Mouse (Mus musculus) Muller cell, postnatal 12 days (primary cell): ENCODE measurements around the gene Ldah.

ENCODE experiments used
- DNase-seq: peaks from one replicate; pipeline ENCODE4 v3.0.0-alpha.2; 2015; ENCODE audit errors: inconsistent ontology term

The Ldah gene

GRCm38 (mm10) chr12:8281225-8282017 lies 73.5 kb downstream of the Ldah start:
- no peak for DNase-seq

- DNase-seq, result no peak
These were observed 80.1 kb downstream of the Ldah start for GRCm38 (mm10) chr12:8287970-8288369.

GRCm38 (mm10) chr12:8289099-8289498 lies 81.2 kb downstream of the Ldah start:
- no peak for DNase-seq

- no peak for DNase-seq
These were observed 81.6 kb downstream of the Ldah start for GRCm38 (mm10) chr12:8289499-8289898.

- DNase-seq, result no peak
These were observed 83.4 kb downstream of the Ldah start for GRCm38 (mm10) chr12:8291157-8291853.

GRCm38 (mm10) chr12:8295307-8295913 lies 87.5 kb downstream of the Ldah start:
- DNase-seq, result no peak

- no peak for DNase-seq
These were observed 88.2 kb downstream of the Ldah start for GRCm38 (mm10) chr12:8296154-8296553.

- no peak for DNase-seq
These were observed 89.8 kb downstream of the Ldah start for GRCm38 (mm10) chr12:8297586-8298214.

GRCm38 (mm10) chr12:8298361-8299142 lies 90.6 kb downstream of the Ldah start:
- no peak for DNase-seq

GRCm38 (mm10) chr12:8299143-8300110 lies 91.5 kb downstream of the Ldah start:
- no peak for DNase-seq

- DNase-seq, result no peak
These were observed 92.2 kb downstream of the Ldah start for GRCm38 (mm10) chr12:8300111-8300480.

GRCm38 (mm10) chr12:8300521-8300920 lies 92.6 kb downstream of the Ldah start:
- no peak for DNase-seq

- no peak for DNase-seq
These were observed 93.3 kb downstream of the Ldah start for GRCm38 (mm10) chr12:8301011-8301814.

GRCm38 (mm10) chr12:8301841-8302431 lies 94.0 kb downstream of the Ldah start, which contains the start of gene Gdf7:
Gene Gdf7, minus strand, starts transcription at chr12:8301954.
- DNase-seq, result no peak

GRCm38 (mm10) chr12:8305258-8305657 lies 97.4 kb downstream of the Ldah start:
- no peak for DNase-seq

- DNase-seq, result no peak
These were observed 98.5 kb downstream of the Ldah start for GRCm38 (mm10) chr12:8306432-8306831.

GRCm38 (mm10) chr12:8306910-8307309 lies 99.0 kb downstream of the Ldah start:
- no peak for DNase-seq

GRCm38 (mm10) chr12:8310992-8311391 lies 103.1 kb downstream of the Ldah start:
- DNase-seq, result no peak

GRCm38 (mm10) chr12:8312266-8312665 lies 104.4 kb downstream of the Ldah start:
- DNase-seq, result no peak
